Mouse (Mus musculus): ENCODE results near the gene Dusp23. TPM values are rescaled to one million over a fixed set of nuclear protein-coding genes. Genes with fewer than 3 reads are reported as not detected.

Dusp23 gene
- total RNA-seq (2021) (1 to 10 TPM; 7.0 to 7.3 TPM), polyA plus RNA-seq (2012; rRNA removed) (29.4 and 32.0 TPM in 2 replicates)
- long read RNA-seq, partial matches to known transcripts, result 0 of 6 reads
- long read RNA-seq, other reads (novel, unspliced or antisense), result 2 of 6 reads

GRCm38 (mm10) chr1:172632451-172633326 lies at the start of gene Dusp23:
Gene Dusp23, minus strand, starts transcription at chr1:172632962.
- peak; percentile 98 for DNase-seq

GRCm38 (mm10) chr1:172680742-172681141 lies 48.0 kb upstream of the Dusp23 start:
- DNase-seq, result no peak

- no peak for DNase-seq
These were observed 38.0 kb upstream of the Dusp23 start for GRCm38 (mm10) chr1:172670716-172671115.

GRCm38 (mm10) chr1:172667597-172667996 lies 34.8 kb upstream of the Dusp23 start:
- no peak for DNase-seq

DNA sequence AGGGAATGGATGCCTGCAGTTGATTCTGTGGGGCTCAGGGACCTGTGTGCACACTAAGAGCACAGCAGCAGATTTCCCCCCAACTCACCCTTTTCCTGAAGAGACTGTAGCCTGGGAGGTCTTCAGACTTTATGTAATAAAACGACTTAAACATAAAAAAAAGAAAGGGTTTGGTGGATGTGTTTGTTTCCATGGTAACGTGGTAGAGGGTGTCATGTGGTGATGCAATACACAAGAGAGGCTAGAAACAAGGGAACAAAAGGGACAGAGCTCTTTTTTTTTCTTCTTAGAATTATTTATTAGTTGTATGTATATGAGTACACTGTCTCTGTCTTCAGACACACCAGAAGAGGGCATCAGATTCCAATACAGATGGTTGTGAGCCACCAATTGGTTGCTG lies 32.7 kb upstream of the Dusp23 start:
- no peak for DNase-seq

DNA sequence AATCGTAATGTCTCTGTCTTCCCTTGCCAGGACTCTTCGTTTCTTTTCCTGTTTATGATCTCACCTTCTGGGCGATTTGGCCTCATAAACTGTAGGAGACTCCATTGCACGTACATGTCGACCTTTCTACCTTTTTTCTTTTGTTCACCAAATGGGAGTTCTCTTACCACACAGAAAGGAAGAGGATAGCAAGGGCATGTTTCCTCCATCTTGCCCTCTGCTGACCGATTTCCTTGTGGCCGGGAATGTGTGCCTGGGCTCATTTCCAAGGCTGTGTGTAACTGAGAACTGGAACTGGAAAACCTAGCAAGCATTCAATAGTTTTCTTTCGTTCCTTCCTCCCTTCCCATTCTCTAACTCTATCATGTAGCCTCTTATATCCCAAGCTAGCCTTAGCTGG lies 26.9 kb upstream of the Dusp23 start:
- DNase-seq, result no peak

- no peak for DNase-seq
These were observed 24.5 kb upstream of the Dusp23 start for GRCm38 (mm10) chr1:172657266-172657665.

- no peak for DNase-seq
These were observed 21.1 kb upstream of the Dusp23 start for GRCm38 (mm10) chr1:172653900-172654299.

DNA sequence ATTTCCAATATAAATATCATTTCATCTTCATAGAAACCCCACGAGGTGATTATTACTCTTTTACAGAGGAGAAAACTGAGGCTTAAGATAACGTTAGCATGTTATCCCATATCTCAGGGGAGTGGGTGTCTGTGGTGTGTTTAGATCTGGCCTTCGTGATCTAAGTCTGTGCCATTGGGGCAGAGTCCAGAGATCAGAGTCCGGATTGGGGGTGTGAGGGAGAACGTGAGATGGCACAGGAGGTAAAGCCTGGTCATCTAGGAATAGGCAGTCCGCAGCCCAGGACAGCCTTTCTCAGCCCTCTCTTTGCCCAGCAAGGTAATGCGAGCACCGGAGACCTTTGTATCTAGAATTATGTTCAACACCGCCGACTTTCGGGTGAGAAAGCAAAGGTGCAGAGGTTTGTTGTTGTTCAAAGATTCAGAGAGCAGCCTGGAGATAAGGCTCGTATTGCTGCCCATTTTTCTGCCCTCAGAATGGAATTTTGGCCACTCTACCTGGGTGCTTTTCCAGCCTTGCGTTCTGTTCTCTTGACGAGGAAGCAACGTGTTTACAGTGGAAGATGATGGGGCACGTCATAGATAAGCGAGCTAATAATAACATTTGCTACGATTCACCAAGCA lies 19.4 kb upstream of the Dusp23 start:
- DNase-seq, result no peak

GRCm38 (mm10) chr1:172651288-172651987 lies 18.7 kb upstream of the Dusp23 start:
- no peak for DNase-seq

GRCm38 (mm10) chr1:172650519-172651287 lies 17.9 kb upstream of the Dusp23 start:
- peak; percentile 52 for DNase-seq

DNA sequence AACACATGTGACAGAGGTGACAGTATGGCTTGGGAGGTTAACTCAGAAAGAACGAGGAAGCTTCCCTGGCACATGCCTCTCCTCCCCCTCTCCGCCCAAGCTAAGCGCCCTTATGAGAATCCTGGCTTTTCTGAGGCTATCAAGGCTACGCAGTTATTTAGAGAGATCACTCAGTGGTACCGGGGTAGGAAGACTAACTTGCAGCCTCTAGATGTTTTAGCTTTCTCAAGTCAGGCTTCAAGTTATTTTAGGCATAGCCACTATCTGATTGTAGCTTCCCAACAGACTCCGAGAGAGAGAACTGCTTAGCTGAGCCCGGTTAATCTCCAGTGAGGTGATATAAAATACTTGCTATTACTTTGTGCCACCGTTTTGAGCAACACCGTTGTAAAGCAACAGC lies 16.6 kb upstream of the Dusp23 start:
- DNase-seq, result no peak

- DNase-seq, result no peak
These were observed 14.5 kb upstream of the Dusp23 start for GRCm38 (mm10) chr1:172647236-172647635.

GRCm38 (mm10) chr1:172638781-172639180 lies 6.0 kb upstream of the Dusp23 start:
- DNase-seq, result no peak

DNA sequence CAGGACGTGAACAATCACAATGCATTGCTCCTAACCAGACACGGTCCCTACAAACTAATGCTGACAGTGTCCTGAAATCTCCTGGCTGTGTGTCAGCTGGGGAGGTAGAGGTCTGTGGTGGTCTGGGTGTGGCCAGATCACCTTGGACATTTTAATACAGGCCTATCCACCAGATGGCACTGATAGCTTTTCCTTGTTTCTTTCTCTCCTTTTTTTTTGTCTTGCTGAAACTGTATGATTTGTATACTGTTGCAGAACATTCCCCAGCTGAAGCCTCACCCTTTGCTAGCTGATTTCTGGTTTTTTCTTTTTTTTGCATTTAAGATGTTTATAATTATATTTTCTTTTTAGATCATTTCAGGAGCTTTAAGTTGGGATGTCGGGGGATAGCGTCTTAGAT lies 5.0 kb upstream of the Dusp23 start:
- DNase-seq, result no peak

- DNase-seq, result no peak
These were observed 3.5 kb upstream of the Dusp23 start for GRCm38 (mm10) chr1:172636266-172636665.

DNA sequence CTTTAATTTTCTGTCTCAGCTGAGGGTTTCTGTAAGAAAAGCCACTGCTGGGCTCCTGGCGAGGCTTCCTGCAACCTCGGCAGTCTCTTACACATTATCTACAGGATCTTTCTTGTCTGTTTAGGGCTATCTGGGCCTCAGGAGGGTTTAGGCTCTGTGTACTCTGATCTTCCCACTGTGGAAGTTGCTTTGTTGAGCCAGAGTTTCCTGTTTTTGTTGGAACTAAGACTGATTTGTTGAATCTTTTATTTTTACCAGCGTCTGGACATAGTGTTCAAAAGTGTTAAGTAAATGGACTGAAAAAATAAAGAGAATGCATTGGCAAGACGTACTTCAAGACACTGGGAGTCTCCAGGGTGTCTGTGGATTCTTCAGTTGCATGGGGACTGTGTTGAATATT lies 2.5 kb upstream of the Dusp23 start:
- DNase-seq, result no peak

- no peak for DNase-seq
These were observed 1.4 kb upstream of the Dusp23 start for GRCm38 (mm10) chr1:172634136-172634535.

DNA sequence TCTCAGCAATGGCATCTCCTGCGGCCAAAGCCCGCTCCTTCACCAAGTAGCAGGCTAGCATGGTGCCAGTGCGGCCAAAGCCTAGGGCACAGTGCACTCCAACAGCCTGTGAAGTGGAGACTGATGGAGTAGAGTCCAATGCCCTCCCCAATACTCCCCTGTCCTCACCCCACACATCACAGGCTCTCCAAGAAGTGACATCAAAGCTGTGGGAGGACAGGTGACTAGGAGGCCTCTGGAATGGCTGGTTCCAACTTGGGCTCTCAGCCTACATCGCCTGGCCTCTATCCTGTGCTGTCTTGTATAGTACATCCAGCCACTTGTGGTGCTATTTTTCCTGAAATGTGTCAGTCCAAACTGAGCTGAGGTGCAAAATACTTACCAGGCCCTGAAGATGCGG lies 1.0 kb downstream of the Dusp23 start:
- DNase-seq, result no peak

GRCm38 (mm10) chr1:172629831-172630230 lies 2.9 kb downstream of the Dusp23 start:
- DNase-seq, result no peak

DNA sequence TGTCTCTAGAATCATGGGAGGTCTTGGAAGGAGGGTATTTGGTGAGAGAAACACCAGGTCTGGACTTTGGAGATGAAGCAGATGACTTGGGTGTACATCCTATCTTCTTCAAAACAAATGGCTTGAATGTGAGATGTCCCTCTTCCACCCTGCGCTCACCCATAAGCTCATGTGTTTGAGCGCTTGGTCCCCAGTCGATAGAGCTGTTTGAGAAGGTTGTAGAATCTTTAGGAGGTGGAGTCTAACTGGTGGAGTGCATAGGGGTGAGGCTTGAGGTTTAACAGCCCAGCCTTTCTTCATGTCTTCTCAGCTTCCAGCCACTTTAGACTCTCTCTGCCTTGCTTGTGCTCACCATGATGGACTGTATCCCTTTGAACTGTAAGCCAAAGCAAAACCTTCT lies 6.5 kb downstream of the Dusp23 start:
- DNase-seq, result no peak

- no peak for DNase-seq
These were observed 8.7 kb downstream of the Dusp23 start for GRCm38 (mm10) chr1:172624081-172624480.
